Mouse (Mus musculus): Measurements from ENCODE around the gene C2cd6.

GRCm38 (mm10) chr1:59128879-59129278, 34.2 kb upstream of the C2cd6 start:
- TF ChIP-seq E2F4 (IDR thresholded peaks at IDR 0.05; ENCODE audit: insufficient read depth) (no peak), CEBPB (IDR thresholded peaks at IDR 0.05; ENCODE audit: insufficient read depth, poor library complexity, severe bottlenecking) (no peak), POLR2A (IDR thresholded peaks at IDR 0.05; ENCODE audit: insufficient read length, low read depth) (no peak), MAX (IDR thresholded peaks at IDR 0.05; ENCODE audit: low read depth) (no peak), MYOG (IDR thresholded peaks at IDR 0.05; ENCODE audit: control insufficient read depth in 1 of 3, insufficient read depth in 1 of 3, insufficient read length in 2 of 3, low read depth in 2 of 3) (no peak), TCF12 (IDR thresholded peaks at IDR 0.05; ENCODE audit: insufficient read depth, poor library complexity, severe bottlenecking) (no peak), POLR2AphosphoS2 (IDR thresholded peaks at IDR 0.05; ENCODE audit: insufficient read length, low read depth) (no peak), USF1 (IDR thresholded peaks at IDR 0.05; ENCODE audit: low read depth) (no peak), TCF3 (IDR thresholded peaks at IDR 0.05; ENCODE audit: insufficient read length, low read depth) (no peak), MYOD1 (IDR thresholded peaks at IDR 0.05; ENCODE audit: control insufficient read depth in 1 of 3, insufficient read length in 2 of 3, low read depth in 2 of 3) (no peak)
